ENCODE assay signal across 12 mouse cellular contexts in genomic region chr10:116872016-116872410, GRCm38 (mm10). TPM values are rescaled to one million over a fixed set of nuclear protein-coding genes. Genes with fewer than 3 reads are reported as not detected.
DNase-seq lines count a peak whose midpoint lies in the region; ATAC-seq and TF ChIP-seq lines count a peak whose summit lies in the region.
"Had no signal": no experiment of that assay in that cellular context is flagged by ENCODE, and none has a peak within 500 bp of the region (broad histone marks: within the 10 kb centered on the region; RNA-seq: fewer than 3 reads in every experiment).

No protein-coding gene starts in this region.

- WGBS in kidney, embryonic 15.5 days: 26% methylated on average over 14 of the region's 14 CpGs
- WGBS in cerebellum, adult 2 months: 6% methylated on average over 14 of the region's 14 CpGs
- WGBS in neural tube, embryonic 13.5 days: 30% methylated on average over 14 of the region's 14 CpGs
- 85% methylated on average over 14 of the region's 14 CpGs for WGBS in thymus, adult 2 months

- no peaks in the 10 kb centered on the region for H3K36me3 ChIP-seq in kidney, embryonic 15.5 days
- H3K36me3 ChIP-seq in neural tube, embryonic 13.5 days: no peaks in the 10 kb centered on the region
- H3K36me3 ChIP-seq in thymus, adult 2 months (ENCODE audit: control insufficient read depth, insufficient read depth, low read length): no peaks in the 10 kb centered on the region

- peak overlapping the region; percentile 59 for H3K4me2 ChIP-seq in kidney, embryonic 15.5 days
- peak overlapping the region; percentile 35 for H3K4me2 ChIP-seq in neural tube, embryonic 13.5 days
- H3K4me2 ChIP-seq: lung, embryonic 14.5 days had no signal

- no peak overlapping the region for H3K9ac ChIP-seq in kidney, embryonic 15.5 days
- no peak overlapping the region for H3K9ac ChIP-seq in neural tube, embryonic 13.5 days
- H3K9ac ChIP-seq: lung, embryonic 14.5 days had no signal

- H3K9me3 ChIP-seq in kidney, embryonic 15.5 days (replicated peaks): no peaks in the 10 kb centered on the region
- H3K9me3 ChIP-seq in neural tube, embryonic 13.5 days: no peaks in the 10 kb centered on the region

- H3K4me1 ChIP-seq in kidney, embryonic 15.5 days: 0 out of 2 replicates have a peak, but pooled peaks cover 10% of the 10 kb centered on the region
- H3K4me1 ChIP-seq in cerebellum, adult 2 months (ENCODE audit: control insufficient read depth, insufficient read depth, low read length): peaks cover 33% of the 10 kb centered on the region
- peaks cover 10% of the 10 kb centered on the region for H3K4me1 ChIP-seq in neural tube, embryonic 13.5 days (replicated peaks)
- H3K4me1 ChIP-seq in thymus, adult 2 months (replicated peaks; ENCODE audit: control insufficient read depth, insufficient read depth, low read length): no peaks in the 10 kb centered on the region
- H3K4me1 ChIP-seq: megakaryocyte, embryonic 14.5 days had no signal

- DNase-seq in cerebellum, adult 11 months: peak; percentile 48
- no peak for DNase-seq in cerebellum, adult 9-11 months
- no peak for DNase-seq in kidney, postnatal 10 days
- DNase-seq in cerebellum, adult 2 months: peak in 1 of 2 experiments; percentile 50
- DNase-seq in thymus, adult 2 months: no peak
- DNase-seq: adrenal gland, adult 2 months; heart, postnatal 10 days; lung, embryonic 14.5 days had no signal

- no peak for TF ChIP-seq CTCF in cerebellum, adult 2 months (IDR thresholded peaks at IDR 0.05; ENCODE audit: borderline replicate concordance, insufficient read depth, low read depth, low read length)
- no peak for TF ChIP-seq CTCF in thymus, adult 2 months (IDR thresholded peaks at IDR 0.05; ENCODE audit: borderline replicate concordance, control insufficient read depth, extremely low read depth, insufficient read depth, low read length, poor library complexity)

- peak; percentile 77 for ATAC-seq in kidney, embryonic 15.5 days (replicated peaks; ENCODE audit: low FRiP score)
- peak; percentile 71 for ATAC-seq in neural tube, embryonic 13.5 days (ENCODE audit: low read depth)
- no peak for ATAC-seq in granulocyte monocyte progenitor cell, adult 5-6 weeks (replicated peaks; ENCODE audit: poor library complexity, severe bottlenecking)

- no peak for TF ChIP-seq POLR2A in cerebellum, adult 2 months (IDR thresholded peaks at IDR 0.05; ENCODE audit: borderline replicate concordance, insufficient read depth, low read length)
- no peak for TF ChIP-seq POLR2A in thymus, adult 2 months (IDR thresholded peaks at IDR 0.05; ENCODE audit: control insufficient read depth, extremely low read depth, insufficient read depth, low read length, poor library complexity)

- no peak overlapping the region for H3K27ac ChIP-seq in kidney, embryonic 15.5 days
- H3K27ac ChIP-seq in cerebellum, adult 2 months (ENCODE audit: insufficient read depth, low read length): peak overlapping the region; percentile 99
- H3K27ac ChIP-seq in neural tube, embryonic 13.5 days (replicated peaks): peak overlapping the region; percentile 33; the same call in 1 of the 2 replicates
- no peak overlapping the region for H3K27ac ChIP-seq in thymus, adult 2 months (ENCODE audit: control insufficient read depth, insufficient read depth, low read length)

- H3K27me3 ChIP-seq in kidney, embryonic 15.5 days: 0 out of 2 replicates have a peak, but pooled peaks cover 4% of the 10 kb centered on the region
- H3K27me3 ChIP-seq in cerebellum, adult 2 months (ENCODE audit: control insufficient read depth, insufficient read depth, low read length): no peaks in the 10 kb centered on the region
- no peaks in the 10 kb centered on the region for H3K27me3 ChIP-seq in neural tube, embryonic 13.5 days
- no peaks in the 10 kb centered on the region for H3K27me3 ChIP-seq in thymus, adult 2 months (ENCODE audit: control insufficient read depth, insufficient read depth, low read length)

- H3K4me3 ChIP-seq in kidney, embryonic 15.5 days (replicated peaks): peak overlapping the region; percentile 33
- peak overlapping the region; percentile 30 for H3K4me3 ChIP-seq in cerebellum, adult 2 months (replicated peaks; ENCODE audit: insufficient read depth, low read depth, low read length)
- H3K4me3 ChIP-seq in neural tube, embryonic 13.5 days: no peak overlapping the region
- no peak overlapping the region for H3K4me3 ChIP-seq in thymus, adult 2 months (ENCODE audit: control insufficient read depth, insufficient read depth, low read length)
- H3K4me3 ChIP-seq: megakaryocyte, embryonic 14.5 days had no signal

RNA-seq across cellular contexts. Expression of gene Myrfl, which starts 24.7 kb away (rescaled TPM):
- polyA plus RNA-seq in kidney, embryonic 15.5 days (2015; fragmentation: Nextera tagmentation; extraction: Ambion mirVana): 0.16 and 0.23 TPM in 2 replicates
- 0.10 and 0.17 TPM in 2 replicates for polyA plus RNA-seq in cerebellum, adult 2 months (2012; rRNA removed)
- 0.15 and 0.27 TPM in 2 replicates for polyA plus RNA-seq in neural tube, embryonic 13.5 days (2015; fragmentation: Nextera tagmentation; extraction: Ambion mirVana)
- not detected in 2 replicates for total RNA-seq in granulocyte monocyte progenitor cell, adult 5-6 weeks (2014; fragmentation: Nextera tagmentation)
- total RNA-seq in granulocyte monocyte progenitor cell, adult 5-6 weeks (2017): not detected in 2 replicates
- 0.12 and 0.22 TPM in 2 replicates for polyA plus RNA-seq in thymus, adult 2 months (2012; rRNA removed)
- polyA plus RNA-seq: lung, embryonic 14.5 days had no signal

Comparison
In these comparisons a context has a peak if more than half of its experiments do, and no peak if none do; other contexts are left out.
1. H3K27ac ChIP-seq: peak in cerebellum, adult 2 months (single experiment) and neural tube, embryonic 13.5 days (single experiment); none in kidney, embryonic 15.5 days (single experiment) and thymus, adult 2 months (single experiment).
2. H3K4me3 ChIP-seq: peak in kidney, embryonic 15.5 days (single experiment) and cerebellum, adult 2 months (single experiment); none in neural tube, embryonic 13.5 days (single experiment) and thymus, adult 2 months (single experiment).